Mouse (Mus musculus): ENCODE measurements at regions not wholly inside any gene's neighbourhood (a gene's known extent, or its start where the extent isn't known, plus 50 kb on each side); places are given as distances from the start of the nearest gene placed in this dataset.

DNA sequence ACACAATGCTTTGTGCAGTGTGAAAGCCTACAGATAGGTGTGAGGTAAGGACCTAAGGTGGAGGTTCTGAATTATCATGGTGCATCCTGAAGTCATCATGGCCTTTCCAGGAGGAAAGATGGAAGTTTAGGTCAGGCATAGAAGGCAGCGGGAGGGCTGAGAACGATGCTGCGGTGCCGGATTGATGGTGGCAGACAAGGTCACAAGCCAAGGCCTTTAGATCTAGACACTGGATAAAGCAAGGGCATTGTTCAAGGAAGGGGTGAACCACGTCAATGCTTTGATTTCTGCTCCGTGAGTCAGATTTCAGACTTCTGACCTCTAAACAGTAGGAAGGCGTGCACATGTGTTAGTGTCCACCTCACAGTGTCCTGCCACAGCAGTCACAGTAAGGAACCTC, 365.5 kb upstream of the Fam19a5 start:
- TF ChIP-seq GATA1 (IDR thresholded peaks at IDR 0.05; ENCODE audit: low read length), result no peak
- no peak for TF ChIP-seq TAL1 (IDR thresholded peaks at IDR 0.05; ENCODE audit: low read length)
